Mouse (Mus musculus) bone marrow, adult 2 months (tissue): Measurements from ENCODE around the gene Rab42. TPM values are rescaled to one million over a fixed set of nuclear protein-coding genes. Genes with fewer than 3 reads are reported as not detected.
A peak's percentile ranks its signal among the peaks of the same experiment; 100 is the strongest.
"Not testable (repeated sequence)": the region's sequence is repeated elsewhere in the genome, so short reads cannot be mapped to it uniquely, and the experiment has no call there.

Experiments
- H3K27ac ChIP-seq: fragments of 200-500 bp; 2 replicates; pipeline ENCODE4 v1.5.1; 2012; ENCODE audit warnings: low read depth, mild to moderate bottlenecking, control low read depth, inconsistent platforms, low read length; ENCODE audit not compliant: control insufficient read depth, poor library complexity, insufficient read depth
- H3K4me1 ChIP-seq: fragments of 200-500 bp; 2 replicates; pipeline ENCODE4 v1.6.1; 2011; ENCODE audit warnings: low read length; ENCODE audit not compliant: control insufficient read depth, insufficient read depth
- H3K4me3 ChIP-seq: fragments of 200-500 bp; replicated peaks from 2 replicates; pipeline ENCODE3; 2011; ENCODE audit warnings: mild to moderate bottlenecking, low read depth, low read length, control low read depth; ENCODE audit not compliant: control insufficient read depth
- CTCF ChIP-seq: fragments of 200-500 bp; IDR thresholded peaks from 2 replicates; pipeline ENCODE4 v1.5.1; 2011; ENCODE audit warnings: low read length, control low read depth; ENCODE audit not compliant: control insufficient read depth, insufficient read depth
- POLR2A ChIP-seq: fragments of 200-500 bp; IDR thresholded peaks from 2 replicates; pipeline ENCODE4 v1.6.1; 2011; ENCODE audit warnings: low read depth, mild to moderate bottlenecking, control low read depth, low read length, borderline replicate concordance; ENCODE audit not compliant: control insufficient read depth
- WGBS: fragments of 180-500 bp; shearing (Covaris S2); methylation state at CpG from one replicate; pipeline ENCODE4 v1.1.7; 2018; 5-methylcytosine and 5-hydroxymethylcytosine counted together
- polyA plus RNA-seq: library from polyadenylated mRNA; stranded (reverse); fragments of >200 nt; gene quantifications from 2 replicates; pipeline ENCODE4 v1.2.4, GENCODE M21; 2011; ENCODE audit warnings: low replicate concordance; ENCODE audit not compliant: missing spikeins, insufficient read depth, insufficient read length

The Rab42 gene
- polyA plus RNA-seq, 1 experiment = not detected

GRCm38 (mm10) chr4:132308437-132309139 is 5.4 kb upstream of the Rab42 start:
- under 1% methylated on average over 41 of the region's 41 CpGs for WGBS
- H3K27ac ChIP-seq = peak overlapping the region; percentile 82
- TF ChIP-seq POLR2A (peak; percentile 84), CTCF (no peak)
- peaks cover 2% of the 10 kb centered on the region for H3K4me1 ChIP-seq
- peak overlapping the region; percentile 93 for H3K4me3 ChIP-seq

DNA sequence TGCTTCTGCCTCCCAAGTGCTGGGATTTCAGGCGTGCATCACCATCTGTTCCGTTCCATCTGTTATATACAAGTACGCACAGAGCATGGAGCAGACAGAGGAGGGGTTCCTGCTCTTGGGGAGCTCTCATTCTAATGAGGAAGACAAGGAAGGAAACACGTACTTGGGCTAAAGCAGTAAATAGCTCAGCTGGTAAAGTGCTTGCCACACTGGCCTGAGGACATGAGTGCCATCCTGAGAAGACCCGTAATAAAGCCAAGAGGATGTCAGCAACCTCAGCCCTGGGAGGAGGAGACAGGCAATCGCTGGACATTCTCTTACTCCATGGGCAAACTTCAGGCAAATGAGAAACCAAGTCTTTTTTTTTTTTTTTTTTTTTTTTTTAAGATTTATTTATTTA is 2.8 kb upstream of the Rab42 start:
- Histone ChIP-seq H3K4me1 (peaks cover 2% of the 10 kb centered on the region), H3K27ac (no peak overlapping the region), H3K4me3 (no peak overlapping the region)
- WGBS = 14% methylated on average over 6 of the region's 6 CpGs
- TF ChIP-seq POLR2A = no peak
- no peak for TF ChIP-seq CTCF

- H3K27ac ChIP-seq = no peak overlapping the region
- 26% methylated on average over 8 of the region's 8 CpGs for WGBS
- TF ChIP-seq POLR2A (no peak), CTCF (no peak)
- H3K4me1 ChIP-seq = peaks cover 2% of the 10 kb centered on the region
- no peak overlapping the region for H3K4me3 ChIP-seq
These were observed 2.1 kb upstream of the Rab42 start for GRCm38 (mm10) chr4:132305276-132305675.

GRCm38 (mm10) chr4:132303484-132303883 is 299 bp upstream of the Rab42 start:
- WGBS = 55% methylated on average over 6 of the region's 6 CpGs
- not testable (repeated sequence) for H3K27ac ChIP-seq, H3K4me1 ChIP-seq
- H3K4me3 ChIP-seq = peak overlapping the region; percentile 11

- 64% methylated on average over 16 of the region's 16 CpGs for WGBS
- Histone ChIP-seq H3K27ac (no peak overlapping the region), H3K4me1 (no peaks in the 10 kb centered on the region; the same call in 1 of the 2 replicates), H3K4me3 (peak overlapping the region; percentile 43)
- no peak for TF ChIP-seq CTCF
- TF ChIP-seq POLR2A = no peak
These were observed 933 bp downstream of the Rab42 start for GRCm38 (mm10) chr4:132301965-132302938.

DNA sequence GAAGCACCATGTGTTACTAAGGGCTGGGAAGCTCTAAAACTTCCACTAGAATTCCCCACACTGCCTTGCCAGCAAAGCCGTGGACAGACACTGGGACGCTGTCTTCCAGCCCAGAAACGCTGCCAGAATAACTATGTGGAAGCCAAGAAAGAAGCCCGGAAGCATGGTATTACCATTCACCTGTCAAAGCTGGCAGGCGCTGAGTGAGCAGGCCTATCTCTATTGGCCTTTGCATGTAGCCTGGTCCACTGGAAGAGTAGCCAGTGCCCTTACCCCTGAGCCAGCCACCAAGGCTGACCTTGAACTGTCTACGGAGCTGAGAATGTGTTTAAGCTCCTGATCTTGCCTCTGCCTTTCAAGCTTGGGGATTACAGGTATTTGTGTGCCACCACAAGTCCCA is 1.7 kb downstream of the Rab42 start:
- Histone ChIP-seq H3K27ac (no peak overlapping the region), H3K4me1 (no peaks in the 10 kb centered on the region; the same call in 1 of the 2 replicates), H3K4me3 (no peak overlapping the region)
- WGBS = 89% methylated on average over 6 of the region's 6 CpGs
- TF ChIP-seq POLR2A = no peak
- TF ChIP-seq CTCF = no peak

GRCm38 (mm10) chr4:132299849-132300248 is 3.3 kb downstream of the Rab42 start:
- no peak for TF ChIP-seq POLR2A
- TF ChIP-seq CTCF = no peak
- no peak overlapping the region for H3K27ac ChIP-seq
- WGBS = 96% methylated on average over 1 of the region's 1 CpGs
- no peaks in the 10 kb centered on the region for H3K4me1 ChIP-seq
- no peak overlapping the region for H3K4me3 ChIP-seq

DNA sequence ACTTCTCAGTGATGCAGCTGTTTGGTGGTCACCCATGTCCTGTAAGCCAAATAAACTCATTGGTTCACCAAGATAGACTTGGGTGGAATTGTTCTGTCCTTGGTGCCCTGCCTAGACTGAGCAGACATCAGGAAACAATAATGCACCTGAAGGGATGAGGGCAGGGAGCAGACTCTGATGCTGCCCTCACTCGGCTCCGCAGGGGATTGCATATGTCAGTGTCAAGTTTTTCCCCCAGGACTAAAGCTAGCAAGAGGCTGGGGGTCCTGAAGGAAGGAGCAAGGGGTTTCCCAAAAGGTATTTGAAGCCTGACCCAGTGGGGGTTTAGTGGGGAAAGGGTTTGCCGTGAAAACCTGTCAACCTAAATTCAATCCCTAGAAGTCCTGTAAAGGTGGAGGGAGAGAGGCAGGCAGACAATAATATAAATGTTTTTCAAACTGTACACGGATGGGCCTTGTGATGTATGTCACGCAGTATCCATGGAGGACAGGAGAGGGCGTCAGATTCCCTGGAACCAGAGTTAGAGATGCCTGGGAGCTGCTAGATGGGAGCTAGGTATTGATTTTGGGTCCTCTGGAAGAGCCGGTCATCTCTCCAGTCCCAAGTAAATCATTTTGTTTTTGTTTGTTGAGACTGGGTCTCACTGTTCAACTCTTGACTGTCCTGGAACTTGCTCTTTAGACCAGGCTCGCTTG is 7.3 kb downstream of the Rab42 start:
- WGBS = 67% methylated on average over 8 of the region's 8 CpGs
- no peaks in the 10 kb centered on the region; the same call in 1 of the 2 replicates for H3K4me1 ChIP-seq
- no peak overlapping the region for H3K27ac ChIP-seq
- no peak overlapping the region for H3K4me3 ChIP-seq
- no peak for TF ChIP-seq CTCF
- no peak for TF ChIP-seq POLR2A
